Mouse (Mus musculus) T-helper 2 cell (primary cell): ENCODE measurements around the gene Speg.

ENCODE experiments used
- in situ Hi-C: fragments of 300-600 bp; cut with MboI, MseI; formaldehyde crosslinking; loops from one replicate; pipeline ENCODE4 v1.15.1; 2025; ENCODE audit warnings: high pct_unique_total_duplicates

Speg gene

DNA sequence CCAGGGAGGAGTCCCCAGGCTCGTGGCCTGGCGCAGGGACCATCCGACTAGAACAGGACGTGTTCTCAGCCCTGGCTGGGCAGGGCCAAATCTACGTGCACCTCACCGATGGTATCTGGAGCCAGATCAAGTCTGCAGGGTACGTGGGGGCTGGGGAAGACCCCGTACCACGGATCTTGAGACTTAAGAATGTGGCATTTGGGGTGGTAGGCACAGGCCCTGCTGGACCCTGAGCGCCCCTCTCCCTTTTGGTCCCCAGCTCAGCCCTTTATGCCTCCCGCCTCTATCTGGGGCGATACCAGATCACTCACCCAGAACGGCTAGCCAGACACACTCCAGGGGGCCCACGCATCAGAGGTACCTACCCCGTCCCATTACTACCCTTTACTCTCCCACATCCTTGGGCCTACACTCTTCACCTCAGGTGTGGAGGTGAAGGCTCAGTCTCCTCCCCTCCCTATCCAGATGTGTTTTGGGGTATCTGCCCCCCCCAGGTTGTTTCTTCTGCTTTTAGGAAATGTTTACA lies 66.4 kb downstream of the Speg start:
- in situ Hi-C loops: no loop called here

DNA sequence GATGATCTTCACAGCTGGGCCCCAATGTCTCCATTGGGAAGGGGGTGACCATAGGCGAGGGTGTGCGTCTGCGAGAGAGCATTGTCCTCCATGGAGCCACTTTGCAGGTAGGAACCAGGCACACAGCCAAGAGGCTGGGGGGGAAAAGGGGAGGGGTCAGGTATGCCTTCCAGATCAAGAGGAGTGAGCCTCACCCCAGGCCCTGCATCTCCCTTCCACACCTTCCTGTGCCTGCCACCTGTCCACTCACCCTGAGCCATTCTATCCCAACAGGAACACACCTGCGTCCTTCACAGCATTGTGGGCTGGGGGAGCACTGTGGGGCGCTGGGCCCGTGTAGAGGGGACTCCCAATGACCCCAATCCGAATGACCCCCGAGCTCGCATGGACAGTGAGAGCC lies 67.1 kb downstream of the Speg start:
- in situ Hi-C loops: no loop called here

DNA sequence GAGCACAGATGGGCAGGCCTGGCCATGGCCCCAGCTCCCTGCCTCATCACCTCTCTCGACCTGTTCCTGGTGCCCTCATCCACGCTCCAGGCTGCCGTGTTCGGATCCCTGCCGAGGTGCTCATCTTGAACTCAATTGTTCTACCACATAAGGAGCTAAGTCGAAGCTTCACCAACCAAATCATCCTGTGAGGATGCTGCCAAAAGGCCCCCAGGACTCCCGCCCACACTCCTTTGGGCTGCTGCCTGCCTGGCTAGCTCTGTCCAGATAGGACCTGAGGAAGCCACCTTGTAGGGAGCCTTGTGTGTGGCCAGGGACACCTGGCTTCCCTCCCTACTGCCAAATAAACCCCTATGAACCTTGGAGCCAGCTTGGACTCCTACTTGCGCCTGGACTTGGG lies 67.7 kb downstream of the Speg start:
- in situ Hi-C loops: no loop called here

DNA sequence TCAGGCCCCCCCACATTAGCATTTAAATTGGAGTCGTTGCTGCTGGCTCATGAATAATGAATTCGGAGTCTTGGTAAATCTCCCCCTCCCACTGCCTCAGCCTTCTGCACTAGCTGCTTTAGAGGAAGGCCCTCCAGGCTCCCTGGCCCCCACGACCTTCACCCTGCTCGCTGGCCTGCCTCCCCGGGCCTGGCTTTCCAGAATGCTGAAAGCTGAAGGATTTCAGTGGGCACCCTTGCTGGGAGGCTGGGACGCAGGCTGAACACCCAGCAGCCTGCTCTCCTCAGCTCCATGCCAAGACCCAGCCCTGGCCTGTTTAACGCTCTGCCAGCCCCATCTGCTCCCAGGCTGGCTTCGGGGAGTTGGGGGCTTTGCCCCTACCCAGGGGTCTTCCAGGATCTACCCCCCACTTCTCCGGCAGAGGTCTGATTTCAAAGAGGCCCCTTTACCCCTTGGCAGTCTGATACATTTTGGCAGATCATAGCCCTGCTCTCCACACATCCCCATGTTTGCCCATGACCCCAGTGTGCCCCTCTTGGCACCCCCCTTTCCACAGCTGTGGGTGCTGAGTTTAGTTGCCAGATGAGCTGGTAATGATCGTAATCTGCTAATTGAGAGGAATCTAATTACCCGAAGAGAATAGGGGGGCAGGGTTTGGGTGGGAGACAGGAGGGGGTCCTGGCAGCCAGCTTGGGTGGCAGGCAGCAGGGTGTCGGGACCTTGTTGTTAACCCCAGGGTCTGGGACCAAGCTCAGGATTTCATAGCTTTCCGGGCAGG lies 68.3 kb downstream of the Speg start:
- in situ Hi-C loops: no loop called here

DNA sequence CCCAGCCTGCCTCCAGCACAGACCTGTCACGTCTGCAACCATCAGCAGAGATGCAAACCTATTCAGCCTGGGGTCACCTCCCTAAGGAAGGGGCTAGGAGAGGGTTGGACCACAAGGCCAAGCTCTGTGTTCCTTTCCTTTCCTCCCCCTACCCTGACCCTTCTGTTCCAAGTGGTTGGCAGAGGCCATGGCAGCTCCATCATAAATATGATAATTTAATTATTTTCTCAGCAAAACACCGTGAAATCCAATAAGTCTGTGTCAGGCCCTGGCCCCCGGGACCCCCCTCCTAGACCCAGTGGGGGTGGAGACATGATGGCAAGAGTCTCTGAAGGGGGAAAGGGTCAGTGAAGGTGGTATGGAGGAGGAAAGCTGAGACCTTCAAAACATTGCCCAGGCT lies 69.1 kb downstream of the Speg start:
- in situ Hi-C loops: no loop called here

DNA sequence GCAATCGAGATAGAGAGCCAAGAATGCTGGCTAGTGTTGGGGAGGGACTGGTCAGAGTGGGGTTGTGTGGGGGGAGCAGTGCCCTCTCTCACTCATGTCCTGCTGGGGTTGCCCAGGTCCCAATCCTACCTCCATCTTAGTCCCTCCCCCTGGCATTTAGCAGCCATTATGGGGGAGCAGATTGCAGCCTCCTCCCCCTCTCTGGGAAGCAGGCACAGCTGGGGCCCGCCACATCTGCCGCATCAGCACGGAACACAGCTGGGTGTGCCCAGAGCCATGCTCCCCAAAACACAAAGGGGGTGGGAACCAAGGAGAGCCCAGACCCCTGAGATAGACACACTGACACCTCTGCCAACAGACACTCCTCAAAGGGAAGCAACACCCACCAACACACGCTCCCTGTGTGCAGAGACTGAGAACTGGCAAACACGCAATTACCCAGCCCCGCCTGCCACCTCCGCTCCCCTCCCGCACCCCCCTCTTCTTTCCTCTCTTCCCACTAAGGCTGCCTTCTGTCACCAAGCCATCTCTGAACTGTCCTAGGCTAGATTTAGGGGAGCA lies 70.1 kb downstream of the Speg start:
- in situ Hi-C loops: no loop called here

DNA sequence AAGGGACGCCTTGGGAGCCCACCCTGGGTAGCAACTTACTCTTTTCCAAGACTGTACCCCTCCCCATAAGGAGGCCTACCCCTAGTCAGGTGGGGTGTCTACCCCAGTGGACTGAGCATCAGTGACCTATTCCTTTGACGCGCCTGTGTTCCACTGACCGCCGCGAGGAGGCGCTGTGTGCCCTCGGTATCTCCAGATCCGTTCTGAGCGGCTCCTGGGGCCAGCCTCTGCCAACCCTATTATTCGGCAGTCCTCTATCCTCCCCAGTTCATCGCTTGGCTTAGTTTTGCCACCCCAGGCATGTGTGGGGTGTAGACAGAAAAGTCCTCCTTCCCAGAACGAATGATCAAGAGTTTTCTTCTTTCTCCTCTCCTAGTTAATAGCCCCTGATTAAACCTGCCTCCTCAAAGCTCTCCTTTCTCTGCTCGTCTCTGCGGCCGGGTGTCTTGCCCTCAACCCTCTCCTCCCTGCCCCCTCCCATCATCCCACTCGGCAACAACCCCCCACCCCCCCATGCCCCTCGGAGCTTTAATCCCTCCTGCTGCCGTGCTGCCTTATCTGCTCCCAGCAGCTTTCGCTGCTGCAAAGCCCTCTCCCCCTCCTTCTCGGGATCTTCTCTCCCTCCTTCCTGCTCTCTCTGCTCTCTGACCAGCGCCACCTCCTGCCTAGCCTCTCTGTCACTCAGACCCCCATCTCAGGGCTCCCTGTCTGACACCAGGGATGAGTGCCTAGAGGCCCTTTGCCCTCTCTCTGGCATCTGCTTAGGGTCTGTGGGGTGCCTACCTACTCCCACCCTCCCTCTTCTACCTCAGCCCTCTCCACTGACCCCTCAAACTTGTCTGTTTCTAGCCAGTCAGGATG lies 70.9 kb downstream of the Speg start:
- in situ Hi-C loops: no loop called here

DNA sequence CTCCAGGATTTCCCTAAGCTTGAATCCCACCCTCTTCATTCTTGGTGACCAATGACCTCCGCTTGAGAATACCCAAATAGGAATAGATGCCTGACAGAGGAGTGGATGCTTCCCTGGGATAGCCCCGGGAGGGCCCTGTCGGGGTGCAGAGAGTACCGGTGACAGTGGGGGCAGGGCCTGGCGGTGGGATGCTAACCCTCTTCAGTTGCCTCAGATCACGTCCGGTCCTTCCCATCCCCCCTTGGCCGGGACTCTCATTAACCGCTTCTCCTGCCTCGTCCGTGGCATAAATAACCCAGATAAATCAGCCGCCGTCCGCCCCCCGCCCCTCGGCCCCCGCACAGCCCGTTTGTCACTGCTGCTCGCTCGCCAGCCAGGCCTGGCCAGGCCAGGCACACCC lies 71.6 kb downstream of the Speg start:
- in situ Hi-C loops: no loop called here

DNA sequence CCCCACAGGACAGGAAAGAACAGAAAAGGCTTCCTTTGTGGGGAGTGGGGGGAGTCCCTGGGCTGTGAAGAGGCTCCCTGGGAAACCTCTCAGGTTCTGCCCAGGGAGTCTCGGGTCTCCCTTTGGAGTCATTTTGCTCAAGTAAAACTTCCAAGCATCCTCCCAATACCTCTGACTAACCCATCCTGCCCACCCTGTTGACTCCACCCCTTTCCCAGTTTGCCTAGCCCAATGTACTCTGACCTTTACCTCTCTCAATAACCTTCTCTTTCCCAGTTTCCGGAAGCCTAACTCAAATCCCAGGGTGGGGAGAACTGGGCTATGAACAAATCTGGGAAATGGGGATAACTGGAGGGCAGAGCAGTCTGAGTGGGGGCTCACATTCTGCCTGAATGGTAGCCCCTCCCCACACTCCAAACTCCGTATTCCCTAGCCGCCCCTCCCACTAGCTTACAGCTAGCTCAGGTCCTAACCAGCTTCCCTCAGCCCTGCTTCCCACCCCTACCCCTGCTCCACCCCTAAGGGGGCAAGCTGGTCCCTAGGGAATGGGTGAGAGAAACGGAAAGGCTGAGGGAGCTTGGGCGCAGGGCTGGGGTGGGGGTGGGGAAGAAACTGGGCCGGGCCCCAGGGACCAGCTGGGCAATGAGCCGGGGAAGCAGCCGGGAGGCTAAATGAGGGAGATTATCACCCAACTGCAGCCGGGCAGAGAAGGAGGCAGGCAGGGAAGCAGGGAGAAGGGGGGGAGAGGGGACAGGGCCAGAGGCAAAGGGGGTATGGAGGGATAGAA lies 72.4 kb downstream of the Speg start:
- in situ Hi-C loops: no loop called here

DNA sequence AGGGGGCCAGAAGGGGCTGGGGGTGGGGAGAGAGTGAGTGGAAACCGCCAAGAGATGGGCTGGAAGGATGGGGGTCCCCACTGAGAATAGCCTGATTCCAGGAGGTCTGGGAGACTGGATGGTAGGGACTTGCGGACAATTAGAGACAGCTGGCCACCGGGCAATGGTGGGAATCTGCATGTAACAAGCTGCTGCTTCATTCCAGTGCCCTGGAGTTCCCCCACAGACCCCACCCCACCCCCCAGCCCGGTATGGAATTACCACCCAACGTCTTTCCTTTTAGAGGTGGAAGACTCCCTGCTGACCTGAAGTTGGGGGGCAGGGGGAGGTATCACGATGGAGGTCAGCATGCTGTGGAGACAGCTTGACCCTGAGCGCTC lies 72.9 kb downstream of the Speg start:
- in situ Hi-C loops: no loop called here

DNA sequence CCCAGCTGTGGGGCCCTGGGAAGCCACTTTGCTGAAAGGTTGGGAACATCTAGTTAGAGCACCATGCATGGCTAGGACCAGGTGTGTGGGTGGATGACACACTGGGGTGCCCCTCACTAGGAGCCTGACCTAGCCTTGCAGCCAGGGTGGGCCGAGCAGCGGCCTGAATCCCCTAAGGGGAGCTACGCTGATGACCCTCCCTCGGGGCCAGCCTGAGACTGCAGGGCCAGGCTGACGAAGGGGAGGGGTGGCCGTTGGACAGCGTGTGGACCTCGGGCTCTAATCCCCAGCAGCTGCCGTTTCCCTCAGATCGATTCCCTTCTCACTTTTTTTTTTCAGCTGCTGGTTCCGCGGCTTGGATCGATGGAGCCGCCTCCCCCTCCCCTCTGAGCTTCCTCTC lies 73.8 kb downstream of the Speg start:
- in situ Hi-C loops: no loop called here

DNA sequence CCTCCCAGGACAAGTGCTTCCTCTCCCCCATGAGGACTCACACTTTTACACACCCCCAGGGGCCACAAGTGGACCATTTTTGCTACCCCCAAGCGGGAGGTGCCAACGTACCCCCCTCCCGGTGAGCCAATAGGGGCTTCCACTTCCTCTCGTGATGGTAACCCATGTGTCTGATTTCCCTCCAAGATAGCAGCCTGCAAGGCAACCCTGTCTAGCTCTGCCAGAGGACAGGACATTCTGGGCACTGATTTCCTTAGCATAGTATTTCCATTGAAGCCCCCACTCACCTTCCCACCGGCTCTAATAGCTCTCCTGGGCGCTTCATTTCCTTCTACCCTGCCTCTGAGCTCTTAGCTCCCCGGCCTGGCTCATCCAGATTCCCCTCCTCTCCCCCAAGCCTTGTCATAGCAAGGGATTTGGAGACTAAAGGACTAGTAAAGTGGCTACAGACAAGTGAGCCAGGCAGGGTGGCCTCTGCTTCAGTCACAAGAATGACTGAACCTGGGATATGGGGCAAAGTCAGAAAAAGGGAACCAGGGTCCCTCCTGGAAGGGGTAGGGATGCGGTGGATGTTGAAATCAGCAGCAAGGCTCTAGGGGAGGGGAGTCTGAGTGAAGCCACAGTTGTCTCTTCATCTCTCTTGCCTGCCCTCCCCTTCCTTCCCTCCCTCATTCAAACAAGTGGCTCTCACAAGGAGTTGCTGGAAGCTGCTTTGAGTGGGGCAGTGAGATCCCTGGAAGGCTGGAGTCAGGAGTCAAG lies 74.5 kb downstream of the Speg start:
- in situ Hi-C loops: no loop called here

DNA sequence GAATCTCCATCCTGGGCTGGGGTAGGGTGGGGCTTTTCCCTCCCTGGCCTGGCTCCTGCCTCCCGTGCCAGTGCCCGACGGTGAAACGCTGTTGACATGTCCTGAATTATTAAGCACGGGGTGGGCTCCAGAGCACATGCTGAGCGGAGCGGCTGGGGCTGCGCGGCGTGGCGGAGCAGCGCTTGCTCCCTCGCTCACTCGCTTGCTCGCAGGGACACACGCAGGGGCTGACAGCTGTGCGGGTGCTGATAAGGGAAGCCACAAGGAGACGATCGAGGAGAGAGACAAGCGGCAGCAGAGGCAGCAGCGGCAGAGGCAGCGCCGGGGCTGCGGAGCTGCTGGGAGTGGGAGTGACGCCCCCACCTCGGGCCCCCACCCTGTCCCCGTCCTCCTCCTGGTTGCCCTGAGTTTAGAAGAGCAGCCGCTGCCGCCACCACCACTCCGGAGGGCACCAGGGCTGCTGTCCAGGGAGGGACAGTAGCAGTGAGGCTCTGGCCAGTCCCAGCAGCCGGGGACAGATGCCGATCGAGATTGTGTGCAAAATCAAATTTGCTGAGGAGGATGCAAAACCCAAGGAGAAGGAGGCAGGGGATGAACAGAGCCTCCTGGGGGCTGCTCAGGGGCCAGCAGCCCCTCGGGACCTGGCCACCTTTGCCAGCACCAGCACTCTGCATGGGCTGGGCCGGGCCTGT lies 75.4 kb downstream of the Speg start, which contains the start of gene Asic4:
Gene Asic4, plus strand, starts transcription at position 123 of the 692 bp plus-strand sequence.
- in situ Hi-C loops: no loop called here

DNA sequence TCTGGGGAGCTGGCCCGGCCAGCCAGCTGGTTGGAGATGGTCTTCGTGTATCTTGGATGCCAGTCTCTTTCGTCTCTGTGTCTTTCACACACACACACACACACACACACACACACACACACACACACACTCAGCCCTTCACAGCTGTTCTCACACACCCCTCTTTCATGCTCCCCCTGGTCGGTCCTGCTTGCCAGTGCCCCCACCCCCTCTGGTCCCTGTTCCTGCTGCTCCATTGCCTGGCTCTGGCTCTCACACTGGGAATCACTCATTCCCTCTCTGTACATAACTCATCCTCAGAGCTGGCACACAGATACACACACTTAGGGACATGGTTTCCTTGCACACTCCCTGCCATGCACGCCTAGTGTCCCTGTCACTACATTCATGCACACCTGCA lies 76.8 kb downstream of the Speg start:
- in situ Hi-C loops: no loop called here

DNA sequence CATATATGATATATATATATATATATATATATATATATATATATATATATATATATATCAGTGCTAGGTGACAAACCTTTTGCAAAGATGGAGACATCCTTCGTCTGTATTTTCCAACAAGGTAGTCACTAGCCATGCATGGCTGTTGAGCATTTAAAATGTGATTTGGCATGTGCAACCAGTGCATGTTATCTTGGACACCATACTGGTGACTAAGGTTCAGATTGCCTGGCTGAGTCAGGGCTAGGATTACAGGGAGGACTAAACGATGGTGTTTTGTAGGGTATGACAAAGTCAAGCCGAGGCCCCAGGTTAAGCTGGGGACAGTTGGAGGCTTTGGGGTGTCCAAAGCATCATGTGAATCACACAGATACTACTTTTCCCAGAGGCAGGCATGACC lies 80.3 kb downstream of the Speg start:
- in situ Hi-C loops: no loop called here

DNA sequence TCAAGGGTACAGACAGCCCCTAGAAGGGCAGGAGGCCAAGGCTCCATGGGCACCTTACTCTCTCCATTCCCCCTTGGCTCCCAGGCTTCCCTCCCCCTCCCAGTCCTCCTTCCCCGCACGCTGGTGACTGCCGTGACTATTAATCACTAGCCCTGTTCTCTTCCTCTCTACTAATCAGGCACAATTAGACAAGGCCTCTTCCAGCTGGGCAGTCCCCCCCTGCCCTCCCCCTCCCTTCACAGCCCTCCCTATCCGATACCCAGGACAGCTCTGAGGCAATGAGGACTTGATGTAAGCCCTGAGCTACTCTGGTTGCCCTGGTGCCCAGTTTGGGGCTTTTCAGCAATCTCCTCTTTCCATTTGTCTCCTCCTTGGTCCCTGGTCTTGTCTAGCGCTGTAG lies 80.9 kb downstream of the Speg start:
- in situ Hi-C loops: no loop called here

DNA sequence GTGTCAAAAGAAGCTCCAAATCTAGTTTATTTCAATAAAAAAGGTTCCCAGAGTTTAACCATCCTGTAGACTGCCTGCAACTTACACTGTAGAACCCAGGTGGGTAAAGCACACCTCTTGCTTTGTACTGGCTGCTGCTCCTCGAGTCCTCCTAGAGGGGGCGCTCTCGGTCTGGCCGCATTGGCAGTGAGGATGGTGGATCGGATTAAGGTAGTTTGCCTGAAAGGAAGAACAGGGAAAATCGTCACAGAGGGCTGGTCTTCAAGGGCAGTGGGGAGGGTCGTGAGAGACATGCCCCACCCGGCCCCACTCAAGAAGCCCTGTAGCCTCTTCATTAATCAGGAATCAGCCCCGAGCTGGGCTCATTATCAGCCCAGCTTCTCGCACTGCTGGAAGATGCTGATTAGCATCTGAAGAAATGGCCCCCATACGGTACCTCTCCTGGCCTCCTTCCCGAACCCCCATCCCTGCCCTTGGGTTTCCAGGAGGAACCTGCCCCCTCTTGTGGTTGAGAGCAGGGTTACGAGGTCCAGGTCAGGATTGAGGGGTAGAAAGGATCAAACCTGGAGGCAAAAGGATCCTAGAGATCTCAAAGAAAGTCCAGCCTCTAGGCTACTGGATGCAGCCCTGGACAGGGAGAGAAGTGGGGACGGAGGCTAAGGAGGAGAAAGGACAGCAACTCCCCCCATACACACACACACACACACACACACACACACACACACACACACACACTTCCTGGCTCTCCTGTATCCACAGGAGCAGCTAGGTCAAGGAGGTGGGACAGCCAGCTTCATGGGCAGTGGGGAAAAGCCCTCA lies 81.9 kb downstream of the Speg start:
- in situ Hi-C loops: no loop called here

DNA sequence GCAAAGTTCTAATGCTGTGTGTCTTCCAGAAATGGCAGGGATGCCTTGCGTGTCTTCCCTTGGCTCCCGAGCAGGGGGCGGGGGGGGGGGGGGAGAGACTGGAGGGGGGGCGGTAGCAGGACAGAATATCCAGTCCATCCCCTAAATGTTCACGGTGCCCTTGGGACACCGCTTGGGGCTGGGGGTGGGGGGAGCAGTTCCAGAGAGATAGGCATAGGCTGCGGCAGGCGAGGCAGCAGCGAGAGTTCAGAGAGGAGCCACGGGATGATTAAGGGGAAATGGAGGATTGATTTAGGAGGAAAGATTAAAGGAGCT lies 82.6 kb downstream of the Speg start:
- in situ Hi-C loops: no loop called here

DNA sequence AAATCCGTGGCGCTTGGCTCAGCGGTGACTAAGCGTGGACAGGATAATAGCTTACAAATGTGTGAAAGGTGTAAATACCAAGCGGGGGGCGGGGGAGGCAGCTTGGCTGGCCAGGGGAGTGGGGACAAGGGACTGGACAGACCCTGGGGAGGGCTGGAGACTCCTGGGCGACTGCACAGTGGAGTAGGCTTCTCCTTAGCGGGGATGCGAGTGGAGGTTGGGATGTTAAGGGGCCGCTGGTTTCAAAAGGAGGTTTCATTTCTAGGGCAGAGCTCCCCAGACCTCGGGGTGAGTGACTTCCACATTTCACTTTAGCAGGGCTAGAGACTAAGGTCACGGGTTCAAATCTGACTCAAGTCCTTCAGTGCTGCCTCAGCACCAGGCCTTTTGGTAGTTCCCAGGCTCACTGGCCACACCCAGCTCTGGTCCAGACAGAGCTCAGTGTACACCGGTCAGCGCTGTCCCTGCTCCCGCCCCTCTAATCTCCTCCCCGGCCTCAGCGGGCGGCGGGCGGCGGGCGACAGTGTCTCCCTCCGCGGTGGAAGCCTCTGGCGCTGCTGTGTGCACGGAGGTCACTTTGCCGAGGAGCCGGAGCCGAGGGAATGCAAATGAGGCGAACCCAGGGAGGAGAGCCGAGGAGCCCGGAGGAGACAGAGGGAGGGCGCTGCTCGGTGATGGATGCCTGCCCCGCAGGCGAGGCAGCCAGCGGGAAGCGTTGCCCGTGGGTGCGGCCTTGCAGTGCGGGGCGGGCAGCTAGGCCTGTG lies 83.1 kb downstream of the Speg start:
- in situ Hi-C loops: no loop called here
